Mouse (Mus musculus) intestine, postnatal 0 days (tissue): Measurements from ENCODE around the gene Orc5. TPM values are rescaled to one million over a fixed set of nuclear protein-coding genes. Genes with fewer than 3 reads are reported as not detected.

Experiments
- ATAC-seq: fragments of 200-750 bp; cut with Nextera tagmentation; 2 replicates; pipeline ENCODE4 v1.8.0; 2017; ENCODE audit warnings: mild to moderate bottlenecking, moderate TSS enrichment, moderate library complexity
- H3K27ac ChIP-seq: fragments of 300-500 bp; sonication (generic); 2 replicates; pipeline ENCODE4 v1.5.1; 2014; ENCODE audit warnings: mild to moderate bottlenecking, low read depth, low read length, moderate library complexity
- H3K27me3 ChIP-seq: fragments of 300-500 bp; sonication (generic); replicated peaks from 2 replicates; pipeline ENCODE4 v1.6.1; 2014; ENCODE audit warnings: low read length, mixed read lengths; ENCODE audit not compliant: control insufficient read depth, insufficient read depth
- H3K36me3 ChIP-seq: fragments of 300-500 bp; sonication (generic); 2 replicates; pipeline ENCODE4 v1.6.1; 2014; ENCODE audit warnings: mild to moderate bottlenecking, moderate library complexity; ENCODE audit not compliant: control insufficient read depth, insufficient read depth
- H3K4me1 ChIP-seq: fragments of 300-500 bp; sonication (generic); replicated peaks from 2 replicates; pipeline ENCODE4 v1.6.1; 2014; ENCODE audit warnings: antibody characterized with exemption, low read length, mixed read lengths; ENCODE audit not compliant: control insufficient read depth, insufficient read depth
- H3K4me2 ChIP-seq: fragments of 300-500 bp; sonication (generic); replicated peaks from 2 replicates; pipeline ENCODE4 v1.6.1; 2014; ENCODE audit warnings: low read depth, mild to moderate bottlenecking, moderate library complexity
- H3K4me3 ChIP-seq: fragments of 300-500 bp; sonication (generic); 2 replicates; pipeline ENCODE4 v1.5.1; 2014; ENCODE audit warnings: low read depth, low read length
- H3K9ac ChIP-seq: fragments of 300-500 bp; sonication (generic); 2 replicates; pipeline ENCODE4 v1.6.1; 2014; ENCODE audit warnings: mild to moderate bottlenecking, low read depth, low read length
- H3K9me3 ChIP-seq: fragments of 300-500 bp; sonication (generic); 2 replicates; pipeline ENCODE4 v1.6.1; 2016; ENCODE audit warnings: mixed run types; ENCODE audit not compliant: control insufficient read depth
- CTCF ChIP-seq: sonication (generic); IDR thresholded peaks from 2 replicates; pipeline ENCODE4 v1.5.1; 2016; ENCODE audit warnings: low read depth, mild to moderate bottlenecking, control low read depth, antibody characterized with exemption, moderate library complexity
- WGBS: fragments of 180-500 bp; shearing (Covaris S2); extraction: QIAGEN DNeasy Blood & Tissue Kit; methylation state at CpG from one replicate; pipeline ENCODE4 v1.1.7; 2014; 5-methylcytosine and 5-hydroxymethylcytosine counted together
- polyA plus RNA-seq: library from polyadenylated mRNA; unstranded; fragments of >200 nt; fragmentation: Nextera tagmentation; extraction: Ambion mirVana; gene quantifications from 2 replicates; pipeline ENCODE4 v1.2.1, GENCODE M21; 2015

Gene Orc5
- polyA plus RNA-seq, 1 experiment from 2014 or later = 18.5 TPM

DNA sequence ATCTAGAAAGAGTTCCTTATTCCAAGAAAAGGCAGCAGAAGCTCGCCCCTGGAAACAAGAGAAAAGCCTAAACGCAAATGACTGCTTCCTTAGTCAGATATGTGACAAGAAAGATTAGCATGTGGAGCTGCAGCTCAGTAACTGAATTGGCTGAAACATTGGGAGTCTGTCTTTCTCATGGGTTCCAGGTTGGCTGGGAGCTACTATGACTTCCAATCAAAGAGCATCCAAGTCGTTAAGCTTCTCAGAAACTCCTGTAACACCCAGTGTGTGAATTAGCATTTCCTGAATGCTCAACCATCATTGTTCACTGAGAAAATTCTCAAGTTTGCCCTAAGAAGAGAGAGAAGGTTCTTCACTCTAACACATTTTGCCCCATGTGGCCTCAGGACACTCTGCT lies 24.5 kb upstream of the Orc5 start:
- Histone ChIP-seq H3K27ac (no peak overlapping the region), H3K9me3 (no peaks in the 10 kb centered on the region), H3K27me3 (no peaks in the 10 kb centered on the region), H3K4me1 (no peaks in the 10 kb centered on the region), H3K4me3 (no peak overlapping the region), H3K4me2 (no peak overlapping the region), H3K36me3 (no peaks in the 10 kb centered on the region), H3K9ac (no peak overlapping the region)
- TF ChIP-seq CTCF = no peak
- 64% methylated on average over 3 of the region's 3 CpGs for WGBS
- no peak for ATAC-seq

GRCm38 (mm10) chr5:22574161-22574560 lies 23.9 kb upstream of the Orc5 start:
- H3K27ac ChIP-seq = no peak overlapping the region
- 51% methylated on average over 1 of the region's 1 CpGs for WGBS
- TF ChIP-seq CTCF = no peak
- H3K4me3 ChIP-seq = no peak overlapping the region
- H3K9ac ChIP-seq = no peak overlapping the region
- no peaks in the 10 kb centered on the region for H3K36me3 ChIP-seq
- no peak overlapping the region for H3K4me2 ChIP-seq
- H3K9me3 ChIP-seq = no peaks in the 10 kb centered on the region
- H3K27me3 ChIP-seq = no peaks in the 10 kb centered on the region
- H3K4me1 ChIP-seq = no peaks in the 10 kb centered on the region
- no peak for ATAC-seq

DNA sequence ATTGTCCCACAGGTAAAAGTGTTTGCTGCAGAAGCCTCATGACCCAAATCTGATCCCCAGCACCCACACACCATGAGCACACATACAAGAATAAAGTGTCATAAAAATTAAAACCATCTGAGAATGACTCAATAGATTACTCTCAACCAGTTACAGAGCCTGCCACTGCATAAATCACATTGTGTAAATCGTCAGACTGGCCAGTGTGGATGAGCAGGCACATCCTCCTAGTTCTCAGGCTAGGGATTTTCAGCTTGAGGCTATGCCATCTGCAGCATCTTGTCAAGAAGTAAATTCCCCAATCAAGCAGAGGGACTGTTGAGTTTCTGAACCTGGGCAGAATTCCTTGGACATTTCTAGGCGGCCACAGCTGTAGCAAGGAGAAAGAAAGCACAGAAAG lies 23.5 kb upstream of the Orc5 start:
- no peak overlapping the region for H3K9ac ChIP-seq
- H3K9me3 ChIP-seq = no peaks in the 10 kb centered on the region
- 49% methylated on average over 2 of the region's 2 CpGs for WGBS
- no peak overlapping the region for H3K4me2 ChIP-seq
- H3K27ac ChIP-seq = no peak overlapping the region
- H3K27me3 ChIP-seq = no peaks in the 10 kb centered on the region
- ATAC-seq = no peak
- no peak for TF ChIP-seq CTCF
- no peaks in the 10 kb centered on the region for H3K36me3 ChIP-seq
- no peak overlapping the region for H3K4me3 ChIP-seq
- H3K4me1 ChIP-seq = no peaks in the 10 kb centered on the region

DNA sequence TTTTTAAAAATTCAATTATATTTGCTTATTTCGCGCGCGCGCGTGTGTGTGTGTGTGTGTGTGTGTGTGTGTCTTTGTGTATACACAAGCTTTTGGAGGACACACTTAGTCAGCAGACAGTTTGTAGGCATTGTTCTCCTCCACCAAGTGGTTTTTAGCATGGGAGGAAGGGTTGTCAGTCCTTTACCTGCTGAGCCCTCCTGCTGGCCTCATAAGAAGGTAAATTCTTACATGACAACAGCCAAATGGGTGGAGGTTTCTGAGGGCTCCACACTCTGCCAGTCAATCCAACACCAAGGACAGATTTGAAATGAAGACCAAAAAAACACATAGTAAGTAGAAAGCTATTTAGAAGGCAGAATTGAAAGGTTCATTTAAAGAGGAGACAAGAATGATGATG lies 22.7 kb upstream of the Orc5 start:
- H3K4me1 ChIP-seq = no peaks in the 10 kb centered on the region
- H3K27ac ChIP-seq = no peak overlapping the region
- no peak overlapping the region for H3K9ac ChIP-seq
- no peaks in the 10 kb centered on the region for H3K36me3 ChIP-seq
- no peaks in the 10 kb centered on the region for H3K9me3 ChIP-seq
- H3K4me2 ChIP-seq = no peak overlapping the region
- ATAC-seq = no peak
- no peaks in the 10 kb centered on the region for H3K27me3 ChIP-seq
- no peak for TF ChIP-seq CTCF
- H3K4me3 ChIP-seq = no peak overlapping the region
- WGBS = 94% methylated on average over 6 of the region's 6 CpGs

GRCm38 (mm10) chr5:22572456-22572855 lies 22.2 kb upstream of the Orc5 start:
- TF ChIP-seq CTCF = no peak
- 76% methylated on average over 3 of the region's 3 CpGs for WGBS
- Histone ChIP-seq H3K9ac (no peak overlapping the region), H3K9me3 (no peaks in the 10 kb centered on the region), H3K27me3 (no peaks in the 10 kb centered on the region), H3K4me1 (no peaks in the 10 kb centered on the region), H3K27ac (no peak overlapping the region), H3K4me2 (no peak overlapping the region), H3K4me3 (no peak overlapping the region), H3K36me3 (no peaks in the 10 kb centered on the region)
- no peak for ATAC-seq

DNA sequence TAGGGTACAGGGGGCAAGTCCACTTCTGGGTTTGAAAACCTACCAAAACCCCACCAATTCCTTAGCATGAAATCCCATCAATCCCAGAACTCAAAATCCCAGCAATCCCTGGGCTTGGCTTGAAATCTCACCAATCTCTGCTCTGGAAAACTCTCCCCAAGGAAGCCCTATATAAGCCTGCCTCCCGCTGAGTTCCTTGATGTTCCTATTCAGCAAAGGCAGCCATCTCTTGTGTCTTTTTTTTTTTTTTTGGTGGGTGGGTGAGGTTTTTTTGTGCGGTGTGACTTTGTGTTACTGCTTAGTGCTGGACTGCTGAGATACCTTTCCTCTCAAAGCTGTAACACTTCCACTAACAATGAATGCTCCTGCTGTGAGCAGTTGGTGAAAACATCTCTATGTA lies 15.5 kb upstream of the Orc5 start:
- Histone ChIP-seq H3K9me3 (no peaks in the 10 kb centered on the region), H3K27ac (no peak overlapping the region), H3K36me3 (no peaks in the 10 kb centered on the region), H3K4me2 (no peak overlapping the region), H3K4me1 (no peaks in the 10 kb centered on the region), H3K27me3 (no peaks in the 10 kb centered on the region), H3K4me3 (no peak overlapping the region), H3K9ac (no peak overlapping the region)
- ATAC-seq = no peak
- WGBS = 83% methylated on average over 2 of the region's 2 CpGs
- no peak for TF ChIP-seq CTCF

GRCm38 (mm10) chr5:22559801-22560200 lies 9.6 kb upstream of the Orc5 start:
- no peak for TF ChIP-seq CTCF
- no peak for ATAC-seq

More at GRCm38 (mm10) chr5:22559801-22560200, 9.6 kb upstream of the Orc5 start:
- Histone ChIP-seq H3K36me3 (no peaks in the 10 kb centered on the region), H3K9me3 (no peaks in the 10 kb centered on the region), H3K9ac (no peak overlapping the region), H3K4me1 (no peaks in the 10 kb centered on the region), H3K27ac (no peak overlapping the region), H3K27me3 (no peaks in the 10 kb centered on the region), H3K4me3 (no peak overlapping the region), H3K4me2 (no peak overlapping the region)
- WGBS = 76% methylated on average over 2 of the region's 2 CpGs
